Mouse (Mus musculus): ENCODE data around the gene Cd302.
A peak's percentile ranks its signal among the peaks of the same experiment; 100 is the strongest.

Cd302 gene

DNA sequence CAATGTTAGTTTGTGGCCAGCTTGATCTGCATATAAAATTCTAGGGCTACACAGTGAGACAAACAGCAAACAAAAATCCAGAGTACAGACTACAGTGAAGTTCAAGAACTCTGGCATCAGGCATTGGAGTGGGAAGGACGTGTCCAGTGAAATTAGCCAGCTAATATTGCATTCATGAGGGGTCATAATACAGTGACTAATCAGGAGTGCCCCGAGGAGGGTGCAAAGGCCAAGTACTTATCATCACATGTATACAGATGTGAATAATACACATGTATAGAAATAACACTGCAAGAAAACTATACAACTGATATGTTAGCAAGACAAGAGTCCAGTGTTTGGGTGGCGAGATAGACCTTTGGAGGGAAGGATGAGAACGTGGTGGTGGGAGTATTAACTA, 31.5 kb downstream of the Cd302 start:
- no peak for DNase-seq

DNA sequence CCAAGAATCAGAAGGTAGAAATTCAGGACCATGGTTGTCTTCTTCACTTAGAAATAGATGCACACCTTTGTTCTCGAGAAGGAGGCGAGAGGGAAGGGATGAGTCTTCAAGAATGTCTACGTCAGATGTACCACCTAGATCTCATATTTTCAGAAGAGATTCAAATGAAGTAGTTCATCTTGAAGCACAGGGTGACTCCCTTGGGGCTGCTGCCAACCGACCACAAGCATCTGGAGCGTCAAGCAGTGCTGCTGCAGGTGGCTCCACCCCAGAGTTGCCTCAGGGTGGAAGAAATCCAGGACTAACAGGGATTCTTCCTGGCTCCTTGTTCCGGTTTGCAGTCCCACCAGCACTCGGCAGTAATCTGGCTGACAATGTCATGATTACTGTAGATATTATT, 49.8 kb downstream of the Cd302 start:
- no peak for DNase-seq

DNA sequence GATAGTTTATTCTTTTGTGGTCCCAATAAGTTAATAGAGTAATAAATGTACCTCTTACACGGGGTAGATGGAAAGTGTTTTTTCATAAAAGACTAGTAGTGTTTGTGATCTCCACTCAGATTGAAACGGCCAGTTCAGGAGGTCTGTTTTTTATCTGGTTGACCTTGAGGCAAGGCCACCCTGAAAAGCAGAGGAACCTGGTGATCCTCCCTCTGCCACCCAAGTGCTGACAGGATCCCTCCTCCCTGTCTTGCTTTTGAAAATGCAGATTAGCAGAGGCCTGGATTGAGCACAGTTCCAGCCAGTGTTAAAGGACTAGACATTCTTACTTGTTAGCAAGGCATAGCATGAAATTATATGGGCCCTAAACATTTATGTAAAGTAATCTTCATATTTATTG, 51.1 kb downstream of the Cd302 start:
- no peak for DNase-seq

DNA sequence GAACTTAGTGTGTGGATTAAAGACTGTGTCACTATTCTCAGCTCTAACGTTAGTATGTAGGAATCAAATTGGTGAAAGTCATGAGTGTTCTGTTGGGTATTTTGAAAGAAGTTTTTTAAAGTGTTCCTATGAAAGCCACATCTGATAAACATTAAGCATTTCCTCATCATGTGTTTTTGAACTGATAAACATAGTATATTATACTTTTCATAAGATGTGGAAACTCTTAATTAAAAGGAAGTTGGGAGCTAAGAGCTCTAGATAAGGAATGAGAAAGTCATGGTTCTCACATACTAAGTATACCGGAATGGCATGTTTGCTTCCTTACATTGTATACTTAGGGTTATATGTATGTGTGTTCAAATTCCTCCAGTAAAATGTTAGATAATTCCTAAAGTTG, 53.9 kb downstream of the Cd302 start:
- DNase-seq, result no peak

DNA sequence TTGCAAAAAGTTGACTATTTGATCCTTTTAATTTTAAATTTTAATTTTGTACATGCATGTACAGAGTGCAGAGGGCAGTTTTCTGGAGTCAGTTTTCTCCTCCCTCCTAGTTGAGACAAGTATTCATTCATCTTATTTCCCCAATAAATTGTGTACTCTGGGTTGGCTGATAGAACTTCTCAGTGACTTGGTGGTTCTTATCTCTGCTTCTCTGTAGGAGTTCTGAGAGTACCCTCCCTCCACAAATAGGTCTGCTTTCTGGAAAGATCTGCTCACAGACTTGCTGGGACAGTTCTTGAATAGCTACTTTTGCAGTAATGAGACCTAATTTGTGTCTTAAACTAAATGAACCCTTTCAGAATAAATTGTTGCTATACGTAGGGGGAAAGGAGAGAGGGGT, 55.8 kb downstream of the Cd302 start:
- no peak for DNase-seq

DNA sequence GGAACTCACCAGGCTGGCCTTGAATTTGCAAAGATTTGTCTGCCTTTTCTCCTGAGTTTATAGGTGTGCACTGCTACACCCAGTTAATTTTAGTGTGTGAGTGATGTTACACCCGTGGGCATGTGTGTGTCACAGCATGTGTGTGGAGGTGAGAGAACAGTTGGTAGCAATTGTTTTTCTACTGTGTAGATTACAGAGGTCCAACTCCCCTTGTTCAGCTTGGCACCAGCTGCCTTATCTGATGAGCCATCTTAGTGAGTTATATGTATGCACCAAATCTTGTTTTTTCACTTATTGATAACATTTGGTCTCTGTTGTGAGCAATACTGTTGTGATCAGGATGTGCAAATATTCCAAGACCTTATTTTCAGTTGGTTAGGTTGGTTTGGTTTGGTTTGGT, 60.8 kb downstream of the Cd302 start:
- DNase-seq, result no peak

DNA sequence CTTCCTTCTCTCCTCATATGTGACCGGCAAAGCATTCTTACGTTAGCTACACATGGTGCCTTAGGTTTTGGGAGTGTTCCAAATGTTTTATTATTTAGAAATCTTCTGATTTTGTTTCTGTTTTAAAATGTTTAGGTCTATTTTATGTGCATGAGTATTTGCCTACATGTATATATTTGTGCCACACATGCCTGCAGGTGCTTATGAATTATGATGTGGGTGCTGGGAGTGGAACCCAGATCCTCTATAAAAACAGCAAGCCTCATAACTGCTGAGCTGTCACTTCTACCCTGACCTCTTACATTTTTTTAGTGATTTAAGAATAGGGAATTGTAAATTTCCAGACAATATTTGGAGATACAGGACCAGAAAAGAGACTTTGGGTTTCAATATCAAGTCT, 62.3 kb downstream of the Cd302 start:
- no peak for DNase-seq

DNA sequence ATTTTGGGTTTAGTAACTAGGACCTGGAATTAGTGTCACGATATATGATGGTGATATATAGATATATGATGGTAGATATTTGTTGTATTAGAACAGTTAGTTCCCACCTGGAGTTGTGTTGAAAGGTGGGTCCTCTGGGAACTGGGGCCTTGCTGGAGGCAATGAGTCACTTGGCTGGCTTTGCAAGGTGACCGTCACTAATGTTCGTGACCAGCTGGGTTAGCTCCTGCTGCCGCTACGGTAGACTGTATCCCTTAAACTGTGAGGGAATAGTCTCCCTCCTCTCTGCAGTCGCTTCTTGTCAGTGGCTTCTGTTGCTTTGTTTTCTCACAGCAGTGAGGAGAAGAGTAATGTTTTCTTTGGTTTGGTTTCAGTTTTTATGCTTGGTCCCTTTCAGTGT, 63.1 kb downstream of the Cd302 start:
- peak in 1 of 2 experiments; percentile 29 for DNase-seq

DNA sequence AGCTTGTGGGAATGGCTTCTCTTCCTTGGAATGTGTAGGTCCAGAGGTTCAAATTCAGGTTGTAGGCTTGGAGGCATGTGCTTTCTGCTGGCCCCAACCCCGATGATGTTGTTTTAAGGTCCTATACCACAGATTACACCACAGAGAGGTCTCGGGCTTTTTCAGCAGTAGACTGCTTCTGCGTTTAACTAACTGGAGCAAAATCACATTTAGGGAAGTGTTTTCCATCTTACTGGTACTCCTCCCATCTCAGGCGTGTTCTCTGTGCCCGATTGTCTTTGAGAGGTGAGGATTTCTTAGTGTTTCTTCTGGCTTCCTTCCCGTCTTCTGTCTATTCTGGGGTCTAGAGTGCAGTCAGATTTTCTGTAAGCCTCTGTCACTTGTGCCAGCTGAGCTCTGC, 66.7 kb downstream of the Cd302 start:
- DNase-seq, result no peak

DNA sequence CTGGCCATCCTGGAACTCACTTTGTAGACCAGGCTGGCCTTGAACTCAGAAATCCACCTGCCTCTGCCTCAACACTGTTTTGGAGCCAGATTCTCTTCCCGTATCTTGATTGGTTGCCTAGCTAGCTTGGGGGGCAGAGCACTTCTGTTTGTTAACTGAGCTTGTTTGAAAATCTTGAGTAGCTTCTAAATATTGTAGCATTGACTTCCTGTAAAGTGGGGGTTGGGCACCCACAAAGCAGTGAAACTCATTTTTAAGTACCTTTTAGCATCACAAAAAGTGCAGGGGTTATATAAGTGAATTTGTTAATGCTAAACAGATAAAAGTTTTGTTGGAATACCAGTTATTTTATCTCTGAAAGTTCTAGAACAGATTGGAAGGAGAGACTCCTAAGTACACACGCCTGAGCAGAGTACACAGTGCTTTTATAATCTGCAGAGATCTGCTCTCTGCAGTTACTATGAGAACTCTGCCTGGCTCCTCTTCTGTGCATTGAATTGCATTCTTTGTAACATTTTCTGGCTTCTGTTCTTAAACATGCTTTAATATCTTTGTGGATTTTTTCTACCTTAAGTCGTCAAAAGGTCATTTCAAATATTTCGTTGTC, 67.6 kb downstream of the Cd302 start:
- DNase-seq, result no peak

DNA sequence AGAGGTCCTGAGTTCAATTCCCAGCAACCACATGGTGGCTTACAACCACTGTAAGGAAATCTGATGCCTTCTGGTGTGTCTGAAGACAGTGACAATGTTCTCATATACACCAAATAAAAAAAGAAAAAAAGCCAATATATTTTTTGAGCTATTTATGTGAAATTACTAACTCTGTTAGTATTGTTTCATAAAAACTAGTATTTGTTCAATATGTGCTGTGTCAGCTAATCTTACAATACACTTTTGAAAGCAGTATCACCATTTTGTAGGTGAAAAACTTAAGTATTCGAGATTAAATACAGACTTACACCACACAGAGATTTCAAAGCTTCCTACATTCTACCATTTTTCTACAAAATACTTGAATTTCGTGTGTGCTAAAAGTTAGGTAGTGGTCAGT, 69.6 kb downstream of the Cd302 start:
- no peak for DNase-seq

DNA sequence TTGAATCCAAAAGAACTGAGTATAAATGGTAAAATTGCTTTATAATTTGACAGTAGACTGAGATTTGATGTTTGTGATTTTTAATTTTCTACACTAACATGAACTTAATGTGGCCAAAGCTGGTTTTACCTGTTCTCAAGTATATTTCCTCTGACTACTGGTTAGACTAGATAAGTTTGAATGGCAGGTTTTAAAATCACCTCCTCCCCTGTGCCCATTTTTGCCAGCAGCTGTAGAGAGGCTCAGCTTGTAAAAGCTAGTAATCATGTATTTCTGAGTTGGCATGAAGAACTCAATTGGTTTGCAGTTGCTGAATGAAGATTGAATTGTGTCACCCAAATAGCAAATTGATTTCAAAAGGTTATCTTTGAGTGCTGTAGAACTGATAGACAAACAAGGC, 71.8 kb downstream of the Cd302 start:
- no peak for DNase-seq

DNA sequence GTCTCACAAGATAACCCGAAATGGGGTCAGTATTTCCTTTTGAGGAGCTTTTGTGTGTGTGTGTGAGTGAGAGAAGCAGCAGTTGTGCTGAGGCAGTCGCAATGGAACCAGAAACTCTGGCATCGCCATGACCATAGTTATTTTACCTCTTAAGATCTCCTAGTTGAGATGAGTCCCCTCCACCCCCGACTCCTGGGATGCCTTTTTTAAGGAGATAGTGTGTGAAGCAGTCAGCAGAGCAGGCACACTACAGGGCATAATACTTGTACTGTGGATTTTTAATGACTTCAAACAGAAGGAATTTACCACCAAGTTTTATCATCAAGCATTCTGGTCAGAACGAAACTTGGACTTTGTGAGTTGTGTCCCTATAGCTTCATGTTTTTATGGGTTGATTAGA, 73.5 kb downstream of the Cd302 start:
- no peak for DNase-seq

DNA sequence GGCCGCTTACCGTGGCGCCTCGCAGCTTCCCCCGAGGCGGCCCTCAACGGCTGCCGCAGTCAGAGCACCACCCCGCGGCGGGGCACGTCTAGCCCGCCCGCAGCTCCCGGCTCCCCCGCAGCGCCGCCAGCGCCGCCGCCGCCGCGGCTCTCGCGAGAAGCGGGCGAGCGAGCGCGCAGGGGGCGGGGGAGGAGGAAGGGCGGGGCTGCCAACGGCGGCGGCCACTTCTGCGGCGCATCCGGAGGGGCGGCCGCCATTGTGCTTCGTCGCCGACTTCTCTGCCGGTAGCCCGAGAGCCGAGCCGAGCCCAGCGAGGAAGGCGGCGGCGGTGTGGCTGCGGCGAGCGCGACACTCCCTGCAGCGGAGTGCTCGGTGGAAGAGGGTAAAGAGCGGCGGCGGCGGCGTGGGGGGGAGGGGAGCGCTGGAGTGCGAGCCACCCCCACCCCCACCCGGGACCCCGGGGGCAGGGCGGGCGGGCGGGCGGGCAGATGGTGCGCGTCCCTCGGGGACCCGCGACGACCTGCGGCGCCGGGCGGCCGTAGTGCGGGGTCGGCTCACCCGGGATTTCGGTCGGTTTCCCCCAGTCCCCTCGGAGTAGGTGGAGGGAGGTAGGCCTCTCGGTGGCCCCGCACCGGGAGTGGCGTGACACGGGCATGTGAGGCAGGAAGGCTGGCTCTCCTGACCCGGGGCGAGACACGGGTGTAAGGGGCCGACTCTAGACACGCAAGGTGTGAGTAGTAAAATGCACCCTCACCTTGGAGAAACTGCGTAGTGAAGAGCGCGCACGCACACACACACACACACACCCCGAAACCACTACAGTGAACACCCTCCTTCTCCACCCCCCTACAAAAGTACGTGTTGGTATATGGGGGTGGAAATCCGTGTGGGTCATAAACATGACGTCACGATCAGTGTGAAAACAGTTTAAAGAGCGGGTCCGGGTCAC, 74.3 kb downstream of the Cd302 start, which contains the start of the genes Baz2b and March7:
Baz2b (minus strand) TSS at position 137 of the 949 bp plus-strand sequence.
March7 (plus strand) TSS at position 185 of the 949 bp plus-strand sequence.
- peak; percentile 78 to 79 for DNase-seq

DNA sequence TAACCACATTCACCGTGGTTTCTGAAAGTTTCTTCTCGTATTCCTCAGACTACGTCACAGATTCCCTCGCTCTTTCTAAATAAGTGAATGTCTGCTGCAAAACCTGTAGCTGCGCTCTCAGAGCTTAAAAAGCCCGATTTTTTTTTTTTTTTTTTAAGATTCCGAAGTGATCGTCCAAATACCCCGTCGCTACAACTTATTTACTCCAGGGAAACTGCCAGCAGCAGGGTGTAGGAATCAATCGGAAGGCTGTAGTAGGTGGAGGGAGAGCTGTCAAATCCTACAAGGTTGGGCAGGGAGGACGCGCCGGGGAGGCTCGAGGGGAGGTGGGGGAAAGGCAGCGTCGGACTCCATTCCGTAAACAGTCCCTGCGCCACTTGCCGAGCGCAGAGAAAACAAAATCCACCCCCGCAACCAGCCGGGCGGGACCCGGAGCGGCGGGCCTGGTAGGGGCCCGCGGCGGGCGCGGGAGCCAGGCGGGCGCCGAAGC, 75.1 kb downstream of the Cd302 start:
- peak; percentile 26 to 51 for DNase-seq

DNA sequence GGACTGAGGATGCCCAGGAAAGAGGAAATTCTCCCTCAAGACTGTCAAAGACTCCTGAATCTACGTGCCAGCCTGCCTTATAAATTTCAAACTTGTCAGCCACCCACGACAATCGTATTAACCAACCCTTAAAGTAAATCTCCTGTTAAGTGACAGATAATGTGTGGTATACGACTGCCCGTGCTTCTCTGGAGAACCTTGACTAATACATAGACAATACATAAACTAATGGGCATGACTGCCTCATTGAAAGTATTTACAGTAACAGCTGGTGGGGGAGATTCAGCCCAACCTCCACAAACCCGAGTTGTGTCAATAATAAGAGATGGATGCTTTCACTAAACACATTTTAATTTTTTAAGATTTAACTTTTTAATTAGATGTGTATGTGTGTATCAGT, 78.5 kb downstream of the Cd302 start:
- DNase-seq, result no peak

DNA sequence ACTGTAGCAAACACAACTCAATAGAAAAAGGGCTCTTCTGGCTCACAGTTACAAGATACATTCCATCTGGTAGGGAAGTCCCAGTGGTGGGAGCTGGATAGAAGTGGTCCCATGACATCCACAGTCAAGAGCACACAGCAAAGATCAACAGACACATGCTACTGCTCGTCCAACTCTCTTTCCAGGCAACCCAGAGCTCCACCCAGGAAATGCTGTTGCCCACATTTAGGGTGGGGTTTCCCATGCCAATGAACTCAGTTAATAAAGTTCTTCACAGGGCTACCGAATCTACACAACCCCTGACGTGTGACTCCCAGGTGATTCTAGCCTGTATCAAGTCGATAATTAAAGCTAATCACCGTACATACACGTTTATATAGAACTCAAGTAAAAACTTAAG, 80.1 kb downstream of the Cd302 start:
- no peak for DNase-seq

DNA sequence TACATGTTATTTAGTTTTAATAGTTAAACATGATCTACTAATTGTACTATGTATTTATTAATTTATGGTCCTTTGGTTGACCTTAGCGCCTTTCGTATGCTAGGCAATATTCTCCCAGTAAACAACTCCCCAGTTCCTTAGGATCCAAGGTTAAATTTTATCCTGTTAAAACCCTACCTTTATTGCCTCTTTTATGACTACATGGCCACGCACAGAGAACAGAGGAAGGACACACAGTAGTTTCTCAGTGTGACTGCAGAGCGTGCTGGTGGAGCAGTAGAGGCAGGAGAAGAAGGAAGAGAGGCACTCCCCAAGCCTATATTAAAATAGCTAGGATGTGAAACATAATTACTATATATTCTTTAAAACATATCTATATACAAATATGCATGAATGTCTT, 80.6 kb downstream of the Cd302 start:
- no peak for DNase-seq

DNA sequence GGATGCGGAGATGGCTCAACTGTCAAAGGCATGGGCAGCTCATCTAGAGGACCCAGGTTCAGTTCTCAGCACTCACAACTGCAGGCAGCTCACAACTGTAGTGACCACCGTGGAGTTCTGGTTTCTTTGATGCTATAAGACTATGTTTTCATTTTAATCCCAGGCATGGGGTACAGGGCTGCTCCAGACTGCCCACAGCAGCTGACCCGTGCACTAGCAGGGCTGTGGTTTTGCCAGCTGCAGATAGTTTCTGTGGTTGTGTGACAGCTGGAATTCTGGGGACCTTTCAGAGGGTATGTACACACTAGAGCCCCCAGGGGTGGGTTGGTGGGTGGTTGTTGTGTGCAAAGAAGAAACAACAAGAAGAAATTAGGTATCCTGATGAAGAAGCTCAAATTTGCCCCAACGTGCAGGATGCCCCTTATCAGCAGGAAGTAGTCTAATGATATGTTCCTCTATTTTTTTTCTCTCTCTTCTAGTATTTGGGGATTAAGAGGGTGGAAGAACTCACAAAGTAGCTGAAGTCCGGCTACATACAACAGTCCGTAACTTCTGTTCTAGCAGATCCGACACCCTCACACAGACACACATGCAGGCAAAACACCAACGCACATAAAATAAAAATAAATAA, 81.3 kb downstream of the Cd302 start:
- no peak for DNase-seq

All from kidney, adult 8-10 months (tissue).